Mouse (Mus musculus): ENCODE data around the gene Cdk9. TPM values are rescaled to one million over a fixed set of nuclear protein-coding genes. Genes with fewer than 3 reads are reported as not detected.

The Cdk9 gene
- polyA plus RNA-seq, 1 experiment from 2014 or later, result 61.3 TPM

- H3K36me3 ChIP-seq (ENCODE audit: control insufficient read depth, insufficient read depth, low read length), result no peaks in the 10 kb centered on the region
- WGBS, result 59% methylated on average over 7 of the region's 7 CpGs
- no peak overlapping the region for H3K4me3 ChIP-seq (ENCODE audit: low read depth, low read length)
- no peak overlapping the region for H3K27ac ChIP-seq (ENCODE audit: low read length)
- 0 out of 2 replicates have a peak, but pooled peaks have one; percentile 12 for ATAC-seq
- H3K9ac ChIP-seq (ENCODE audit: low read depth, low read length), result 0 out of 2 replicates have a peak overlapping the region, but pooled peaks have one; percentile 14
- H3K4me2 ChIP-seq (ENCODE audit: low read length), result peak overlapping the region; percentile 6; the same call in 1 of the 2 replicates
- no peaks in the 10 kb centered on the region for H3K9me3 ChIP-seq (replicated peaks; ENCODE audit: control insufficient read depth, low read length, poor library complexity, severe bottlenecking)
- H3K4me1 ChIP-seq (ENCODE audit: control insufficient read depth, insufficient read depth, low read length), result 0 out of 2 replicates have a peak, but pooled peaks cover 3% of the 10 kb centered on the region
- no peaks in the 10 kb centered on the region for H3K27me3 ChIP-seq (ENCODE audit: control insufficient read depth, insufficient read depth, low read depth, low read length)
Observed at GRCm38 (mm10) chr2:32728463-32728862, 15.6 kb upstream of the Cdk9 start.

DNA sequence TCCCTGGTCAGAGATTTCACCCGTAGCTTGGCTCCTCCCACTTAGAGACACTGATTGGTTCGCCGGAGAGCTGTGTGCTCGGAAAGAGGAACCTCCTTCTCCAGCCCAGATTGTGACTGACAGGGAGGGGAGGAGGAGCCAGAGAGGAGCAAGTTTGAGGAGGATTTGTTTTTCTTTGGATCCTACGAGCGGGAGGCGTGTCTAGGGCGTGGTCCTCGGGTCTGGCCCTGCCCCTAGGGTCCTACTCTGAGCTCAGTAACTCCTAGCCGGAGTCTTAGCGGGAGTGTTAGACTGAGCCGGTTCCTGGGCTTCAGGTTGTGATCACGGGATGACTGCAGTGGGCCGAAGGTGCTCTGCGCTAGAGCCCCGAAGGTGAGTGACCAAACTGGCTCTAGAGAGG is 14.6 kb upstream of the Cdk9 start:
- Histone ChIP-seq H3K9ac (ENCODE audit: low read depth, low read length) (no peak overlapping the region), H3K27ac (ENCODE audit: low read length) (no peak overlapping the region), H3K4me2 (ENCODE audit: low read length) (peak overlapping the region; percentile 49), H3K4me1 (ENCODE audit: control insufficient read depth, insufficient read depth, low read length) (0 out of 2 replicates have a peak, but pooled peaks cover 3% of the 10 kb centered on the region), H3K4me3 (ENCODE audit: low read depth, low read length) (peak overlapping the region; percentile 36), H3K9me3 (replicated peaks; ENCODE audit: control insufficient read depth, low read length, poor library complexity, severe bottlenecking) (no peaks in the 10 kb centered on the region), H3K27me3 (ENCODE audit: control insufficient read depth, insufficient read depth, low read depth, low read length) (no peaks in the 10 kb centered on the region), H3K36me3 (ENCODE audit: control insufficient read depth, insufficient read depth, low read length) (no peaks in the 10 kb centered on the region)
- peak; percentile 94 for ATAC-seq
- WGBS, result 0% methylated on average over 16 of the region's 16 CpGs

DNA sequence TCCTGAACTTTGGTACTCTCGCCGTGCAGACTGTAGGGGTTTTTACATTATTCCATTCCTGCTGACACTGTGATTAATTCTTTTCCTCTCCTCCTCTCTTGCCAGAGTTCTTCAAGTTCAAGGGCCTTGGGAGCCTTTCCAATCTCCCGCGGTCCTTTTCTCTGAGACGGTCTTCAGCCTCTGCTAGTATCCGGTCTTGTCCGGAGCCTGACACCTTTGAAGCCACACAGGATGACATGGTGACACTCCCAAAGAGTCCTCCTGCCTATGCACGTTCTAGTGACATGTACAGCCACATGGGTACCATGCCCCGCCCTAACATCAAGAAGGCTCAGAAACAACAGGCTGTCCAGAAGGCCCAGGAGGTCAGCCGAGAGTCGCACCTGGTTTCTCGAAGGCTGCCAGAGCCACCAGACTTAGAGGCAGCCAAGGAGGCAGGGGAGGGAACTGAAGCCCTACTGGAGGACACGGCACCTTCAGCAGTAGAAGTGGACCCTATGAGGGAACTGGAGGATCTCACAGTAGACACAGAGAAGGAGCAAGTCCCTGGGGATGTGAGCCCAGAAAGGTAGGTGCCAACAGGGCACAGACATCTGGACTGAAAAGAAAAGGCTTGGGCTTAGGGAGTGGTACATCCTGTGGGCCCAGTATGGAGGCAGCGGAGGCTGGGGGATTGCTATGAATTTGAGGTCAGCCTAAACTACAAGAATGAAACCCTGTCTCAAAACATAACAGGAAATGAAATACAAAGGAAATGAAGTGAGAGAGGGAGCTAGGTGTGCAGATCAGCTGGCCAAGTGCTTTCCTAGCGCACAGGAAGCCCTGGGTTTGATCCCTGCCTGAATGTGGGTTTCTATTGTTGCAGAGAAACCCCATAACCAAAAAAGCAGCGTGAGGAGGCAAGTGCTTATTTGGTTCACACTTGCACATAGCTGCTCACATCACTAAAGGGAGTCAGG is 12.2 kb upstream of the Cdk9 start:
- ATAC-seq, result no peak
- no peak overlapping the region for H3K9ac ChIP-seq (ENCODE audit: low read depth, low read length)
- no peaks in the 10 kb centered on the region for H3K27me3 ChIP-seq (ENCODE audit: control insufficient read depth, insufficient read depth, low read depth, low read length)
- H3K36me3 ChIP-seq (ENCODE audit: control insufficient read depth, insufficient read depth, low read length), result no peaks in the 10 kb centered on the region
- H3K4me3 ChIP-seq (ENCODE audit: low read depth, low read length), result no peak overlapping the region
- no peak overlapping the region for H3K27ac ChIP-seq (ENCODE audit: low read length)
- H3K4me2 ChIP-seq (ENCODE audit: low read length), result no peak overlapping the region
- 85% methylated on average over 16 of the region's 16 CpGs for WGBS
- no peaks in the 10 kb centered on the region for H3K9me3 ChIP-seq (replicated peaks; ENCODE audit: control insufficient read depth, low read length, poor library complexity, severe bottlenecking)
- H3K4me1 ChIP-seq (ENCODE audit: control insufficient read depth, insufficient read depth, low read length), result 0 out of 2 replicates have a peak, but pooled peaks cover 3% of the 10 kb centered on the region

GRCm38 (mm10) chr2:32724149-32724548 is 11.3 kb upstream of the Cdk9 start:
- Histone ChIP-seq H3K27ac (ENCODE audit: low read length) (no peak overlapping the region), H3K4me2 (ENCODE audit: low read length) (no peak overlapping the region), H3K9me3 (replicated peaks; ENCODE audit: control insufficient read depth, low read length, poor library complexity, severe bottlenecking) (no peaks in the 10 kb centered on the region), H3K27me3 (ENCODE audit: control insufficient read depth, insufficient read depth, low read depth, low read length) (no peaks in the 10 kb centered on the region), H3K36me3 (ENCODE audit: control insufficient read depth, insufficient read depth, low read length) (no peaks in the 10 kb centered on the region), H3K9ac (ENCODE audit: low read depth, low read length) (no peak overlapping the region), H3K4me1 (ENCODE audit: control insufficient read depth, insufficient read depth, low read length) (0 out of 2 replicates have a peak, but pooled peaks cover 3% of the 10 kb centered on the region), H3K4me3 (ENCODE audit: low read depth, low read length) (no peak overlapping the region)
- WGBS, result 74% methylated on average over 4 of the region's 4 CpGs
- no peak for ATAC-seq

DNA sequence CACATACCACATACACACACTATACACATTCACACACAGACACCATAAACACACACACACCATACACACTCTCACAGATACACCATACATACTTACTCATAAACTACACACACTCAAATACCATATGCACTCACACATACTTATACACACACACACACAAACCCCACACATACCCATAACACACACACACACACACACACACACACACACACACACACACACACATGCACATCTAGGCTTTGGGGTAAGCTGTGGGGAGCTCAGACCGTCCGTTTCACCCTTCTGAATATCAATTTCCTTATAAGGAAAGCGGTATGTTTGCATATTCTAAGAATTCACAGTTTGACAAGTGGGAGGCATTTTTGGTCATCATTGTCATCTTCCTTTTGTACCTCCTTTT is 9.7 kb upstream of the Cdk9 start:
- no peak for ATAC-seq
- WGBS, result 66% methylated on average over 3 of the region's 3 CpGs
- H3K9me3 ChIP-seq (replicated peaks; ENCODE audit: control insufficient read depth, low read length, poor library complexity, severe bottlenecking), result no peaks in the 10 kb centered on the region
- no peak overlapping the region for H3K4me2 ChIP-seq (ENCODE audit: low read length)
- no peaks in the 10 kb centered on the region for H3K36me3 ChIP-seq (ENCODE audit: control insufficient read depth, insufficient read depth, low read length)
- H3K27me3 ChIP-seq (ENCODE audit: control insufficient read depth, insufficient read depth, low read depth, low read length), result no peaks in the 10 kb centered on the region
- H3K9ac ChIP-seq (ENCODE audit: low read depth, low read length), result no peak overlapping the region
- no peak overlapping the region for H3K4me3 ChIP-seq (ENCODE audit: low read depth, low read length)
- H3K4me1 ChIP-seq (ENCODE audit: control insufficient read depth, insufficient read depth, low read length), result 0 out of 2 replicates have a peak, but pooled peaks cover 3% of the 10 kb centered on the region
- no peak overlapping the region for H3K27ac ChIP-seq (ENCODE audit: low read length)

DNA sequence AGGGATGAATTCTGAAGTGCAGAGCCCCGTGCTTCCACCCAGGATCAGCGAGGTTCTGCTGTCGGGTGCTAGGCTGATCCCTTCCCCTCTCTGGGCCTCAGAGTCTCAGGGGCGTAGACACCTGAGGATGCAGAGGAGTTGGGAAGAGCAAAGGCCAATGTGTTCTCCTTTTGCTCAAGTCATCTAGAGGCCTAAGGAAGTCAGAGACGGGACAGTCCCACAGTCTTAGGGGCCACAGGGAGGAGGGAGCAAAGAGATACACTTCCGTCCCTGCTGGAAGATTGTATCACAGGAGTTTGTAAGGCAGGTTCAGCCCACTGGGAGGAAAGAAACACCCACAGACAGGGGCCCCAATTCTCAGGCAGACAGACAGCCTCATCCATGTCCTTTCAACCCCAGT is 9.2 kb upstream of the Cdk9 start:
- 0 out of 2 replicates have a peak, but pooled peaks cover 1% of the 10 kb centered on the region for H3K4me1 ChIP-seq (ENCODE audit: control insufficient read depth, insufficient read depth, low read length)
- H3K27me3 ChIP-seq (ENCODE audit: control insufficient read depth, insufficient read depth, low read depth, low read length), result no peaks in the 10 kb centered on the region
- WGBS, result 59% methylated on average over 6 of the region's 6 CpGs
- ATAC-seq, result no peak
- H3K9me3 ChIP-seq (replicated peaks; ENCODE audit: control insufficient read depth, low read length, poor library complexity, severe bottlenecking), result no peaks in the 10 kb centered on the region
- no peak overlapping the region for H3K27ac ChIP-seq (ENCODE audit: low read length)
- H3K4me3 ChIP-seq (ENCODE audit: low read depth, low read length), result no peak overlapping the region
- H3K36me3 ChIP-seq (ENCODE audit: control insufficient read depth, insufficient read depth, low read length), result no peaks in the 10 kb centered on the region
- H3K4me2 ChIP-seq (ENCODE audit: low read length), result no peak overlapping the region
- H3K9ac ChIP-seq (ENCODE audit: low read depth, low read length), result no peak overlapping the region

DNA sequence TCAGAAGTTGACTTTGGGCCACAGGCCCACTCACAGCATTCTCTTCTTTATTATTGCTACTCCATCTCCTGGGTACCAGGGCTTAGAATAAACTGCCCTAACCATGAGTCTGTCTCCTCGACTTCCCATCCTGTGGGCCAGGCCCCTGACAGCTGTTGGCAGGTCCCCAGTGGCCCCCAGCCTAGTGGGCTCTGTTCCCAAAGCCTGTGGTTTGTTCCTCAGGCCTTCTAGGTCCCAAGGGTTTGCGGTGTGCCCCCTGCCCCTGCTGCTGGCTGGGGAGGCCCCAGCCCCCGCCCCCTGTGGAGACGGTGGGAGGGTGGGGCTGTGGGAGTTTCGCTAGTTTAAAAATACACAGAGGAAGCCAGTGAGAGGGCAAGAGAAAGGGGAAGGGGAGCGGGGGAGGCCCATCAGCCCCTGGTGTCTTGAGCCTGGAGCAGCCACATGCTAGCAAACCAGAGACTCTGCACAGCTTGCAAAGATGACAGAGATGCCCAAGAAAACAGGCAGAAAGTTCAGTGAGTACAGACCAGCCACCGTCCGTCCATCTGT is 7.9 kb upstream of the Cdk9 start, which contains the start of gene Sh2d3c:
Gene Sh2d3c, plus strand, starts transcription at position 375 of the 549 bp plus-strand sequence.
- Histone ChIP-seq H3K4me1 (ENCODE audit: control insufficient read depth, insufficient read depth, low read length) (no peaks in the 10 kb centered on the region), H3K36me3 (ENCODE audit: control insufficient read depth, insufficient read depth, low read length) (no peaks in the 10 kb centered on the region), H3K4me2 (ENCODE audit: low read length) (no peak within 1 kb of the TSS), H3K9me3 (replicated peaks; ENCODE audit: control insufficient read depth, low read length, poor library complexity, severe bottlenecking) (no peaks in the 10 kb centered on the region), H3K4me3 (ENCODE audit: low read depth, low read length) (no peak within 1 kb of the TSS), H3K27ac (ENCODE audit: low read length) (no peak within 1 kb of the TSS), H3K27me3 (ENCODE audit: control insufficient read depth, insufficient read depth, low read depth, low read length) (no peaks in the 10 kb centered on the region), H3K9ac (ENCODE audit: low read depth, low read length) (no peak within 1 kb of the TSS)
- 58% methylated on average over 8 of the region's 8 CpGs for WGBS
- no peak for ATAC-seq

- H3K4me2 ChIP-seq (ENCODE audit: low read length), result no peak overlapping the region
- no peaks in the 10 kb centered on the region for H3K36me3 ChIP-seq (ENCODE audit: control insufficient read depth, insufficient read depth, low read length)
- WGBS, result 88% methylated on average over 3 of the region's 3 CpGs
- no peaks in the 10 kb centered on the region for H3K4me1 ChIP-seq (ENCODE audit: control insufficient read depth, insufficient read depth, low read length)
- H3K4me3 ChIP-seq (ENCODE audit: low read depth, low read length), result no peak overlapping the region
- no peaks in the 10 kb centered on the region for H3K9me3 ChIP-seq (replicated peaks; ENCODE audit: control insufficient read depth, low read length, poor library complexity, severe bottlenecking)
- H3K9ac ChIP-seq (ENCODE audit: low read depth, low read length), result no peak overlapping the region
- no peak overlapping the region for H3K27ac ChIP-seq (ENCODE audit: low read length)
- ATAC-seq, result no peak
- H3K27me3 ChIP-seq (ENCODE audit: control insufficient read depth, insufficient read depth, low read depth, low read length), result no peaks in the 10 kb centered on the region
Observed at GRCm38 (mm10) chr2:32720053-32720452, 7.2 kb upstream of the Cdk9 start.

- Histone ChIP-seq H3K9ac (ENCODE audit: low read depth, low read length) (no peak overlapping the region), H3K4me3 (ENCODE audit: low read depth, low read length) (no peak overlapping the region), H3K27me3 (ENCODE audit: control insufficient read depth, insufficient read depth, low read depth, low read length) (no peaks in the 10 kb centered on the region), H3K36me3 (ENCODE audit: control insufficient read depth, insufficient read depth, low read length) (no peaks in the 10 kb centered on the region), H3K27ac (ENCODE audit: low read length) (no peak overlapping the region), H3K4me1 (ENCODE audit: control insufficient read depth, insufficient read depth, low read length) (peaks cover 6% of the 10 kb centered on the region), H3K9me3 (replicated peaks; ENCODE audit: control insufficient read depth, low read length, poor library complexity, severe bottlenecking) (no peaks in the 10 kb centered on the region), H3K4me2 (ENCODE audit: low read length) (no peak overlapping the region)
- 44% methylated on average over 9 of the region's 9 CpGs for WGBS
- ATAC-seq, result no peak
Observed at GRCm38 (mm10) chr2:32718761-32719160, 5.9 kb upstream of the Cdk9 start.
